Mouse (Mus musculus): ENCODE measurements around the gene H2al1m.
"Not testable (repeated sequence)": the region's sequence is repeated elsewhere in the genome, so short reads cannot be mapped to it uniquely, and the experiment has no call there.

- not testable (repeated sequence) for TF ChIP-seq POLR2A, CTCF (IDR thresholded peaks at IDR 0.05; ENCODE audit: extremely low read depth, insufficient read depth, low read length)
Observed at GRCm38 (mm10) chrX:9333035-9333434, 49.5 kb downstream of the H2al1m start.
